Mouse (Mus musculus) limb, embryonic 11.5 days (tissue): Measurements from ENCODE around the gene Prkce. TPM values are rescaled to one million over a fixed set of nuclear protein-coding genes. Genes with fewer than 3 reads are reported as not detected.

Experiments used
- ATAC-seq: fragments of 200-750 bp; cut with Nextera tagmentation; 2 replicates; pipeline ENCODE4 v1.8.0; 2017; ENCODE audit warnings: low read depth; ENCODE audit not compliant: insufficient number of reproducible peaks, low FRiP score, low TSS enrichment
- DNase-seq: peaks from one replicate; pipeline ENCODE4 v3.0.0-alpha.2; 2015; ENCODE audit warnings: low spot score
- H3K27ac ChIP-seq: fragments of 300-500 bp; sonication (generic); replicated peaks from 2 replicates; pipeline ENCODE4 v1.5.1; 2014; ENCODE audit warnings: low read depth, mild to moderate bottlenecking, low read length
- H3K27me3 ChIP-seq: fragments of 300-500 bp; sonication (generic); 2 replicates; pipeline ENCODE4 v1.6.1; 2014; ENCODE audit warnings: mild to moderate bottlenecking, low read length, mixed read lengths; ENCODE audit not compliant: control insufficient read depth, insufficient read depth
- H3K36me3 ChIP-seq: fragments of 300-500 bp; sonication (generic); 2 replicates; pipeline ENCODE4 v1.6.1; 2014; ENCODE audit warnings: mild to moderate bottlenecking, low read length, moderate library complexity, mixed read lengths; ENCODE audit not compliant: control insufficient read depth, insufficient read depth
- H3K4me1 ChIP-seq: fragments of 300-500 bp; sonication (generic); 2 replicates; pipeline ENCODE4 v1.6.1; 2014; ENCODE audit warnings: low read length, mixed read lengths; ENCODE audit not compliant: control insufficient read depth, insufficient read depth
- H3K4me2 ChIP-seq: fragments of 300-500 bp; sonication (generic); 2 replicates; pipeline ENCODE4 v1.6.1; 2014; ENCODE audit warnings: low read depth, mild to moderate bottlenecking, moderate library complexity; ENCODE audit not compliant: severe bottlenecking
- H3K4me3 ChIP-seq: fragments of 300-500 bp; sonication (generic); 2 replicates; pipeline ENCODE4 v1.5.1; 2014; ENCODE audit warnings: low read depth, low read length
- H3K9ac ChIP-seq: fragments of 300-500 bp; sonication (generic); 2 replicates; pipeline ENCODE4 v1.6.1; 2014; ENCODE audit warnings: mild to moderate bottlenecking, low read length
- H3K9me3 ChIP-seq: fragments of 300-500 bp; sonication (generic); 2 replicates; pipeline ENCODE4 v1.6.1; 2016; ENCODE audit warnings: low read length; ENCODE audit not compliant: control insufficient read depth
- WGBS: fragments of 180-500 bp; shearing (Covaris S2); extraction: QIAGEN DNeasy Blood & Tissue Kit; methylation state at CpG from one replicate; pipeline ENCODE4 v1.1.7; 2014; 5-methylcytosine and 5-hydroxymethylcytosine counted together
- polyA plus RNA-seq: library from polyadenylated mRNA; unstranded; fragments of >200 nt; fragmentation: Nextera tagmentation; extraction: Ambion mirVana; gene quantifications from 2 replicates; pipeline ENCODE4 v1.2.1, GENCODE M21; 2014

Prkce gene
- polyA plus RNA-seq, 1 experiment from 2014 or later: 5.1 TPM

DNA sequence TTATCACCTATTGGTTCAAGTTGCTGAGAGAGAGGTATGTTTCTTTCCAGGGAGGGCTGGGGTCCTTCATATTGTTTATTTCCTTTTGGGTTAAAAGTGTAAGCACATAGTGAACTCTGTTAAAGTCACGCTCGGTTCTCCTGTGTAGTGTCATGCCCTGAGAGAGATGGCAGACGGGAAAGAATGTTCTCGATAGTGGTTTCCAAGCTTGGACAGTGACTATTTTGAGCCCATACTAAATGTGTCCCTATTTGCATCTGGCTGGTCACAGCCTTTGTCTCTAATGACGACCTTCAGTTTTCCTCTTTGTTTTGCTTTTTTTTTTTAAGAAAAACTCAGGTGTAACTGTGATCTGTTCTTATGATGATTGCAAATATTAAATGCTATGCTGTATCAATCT, 488.8 kb downstream of the Prkce start:
- DNase-seq (no peak), ATAC-seq (no peak)
- Histone ChIP-seq H3K4me2 (no peak overlapping the region), H3K27ac (no peak overlapping the region), H3K4me1 (no peaks in the 10 kb centered on the region), H3K27me3 (no peaks in the 10 kb centered on the region), H3K36me3 (no peaks in the 10 kb centered on the region), H3K4me3 (no peak overlapping the region), H3K9me3 (no peaks in the 10 kb centered on the region), H3K9ac (no peak overlapping the region)
- 88% methylated on average over 5 of the region's 5 CpGs for WGBS

- no peak overlapping the region for H3K9ac ChIP-seq
- H3K27ac ChIP-seq: no peak overlapping the region
- H3K27me3 ChIP-seq: no peaks in the 10 kb centered on the region
- 44% methylated on average over 1 of the region's 1 CpGs for WGBS
- no peak for ATAC-seq
- no peaks in the 10 kb centered on the region for H3K36me3 ChIP-seq
- H3K4me1 ChIP-seq: no peaks in the 10 kb centered on the region
- DNase-seq: no peak
- H3K9me3 ChIP-seq: no peaks in the 10 kb centered on the region
- H3K4me2 ChIP-seq: no peak overlapping the region
- H3K4me3 ChIP-seq: no peak overlapping the region
Observed at GRCm38 (mm10) chr17:86662301-86662700, 494.7 kb downstream of the Prkce start.

DNA sequence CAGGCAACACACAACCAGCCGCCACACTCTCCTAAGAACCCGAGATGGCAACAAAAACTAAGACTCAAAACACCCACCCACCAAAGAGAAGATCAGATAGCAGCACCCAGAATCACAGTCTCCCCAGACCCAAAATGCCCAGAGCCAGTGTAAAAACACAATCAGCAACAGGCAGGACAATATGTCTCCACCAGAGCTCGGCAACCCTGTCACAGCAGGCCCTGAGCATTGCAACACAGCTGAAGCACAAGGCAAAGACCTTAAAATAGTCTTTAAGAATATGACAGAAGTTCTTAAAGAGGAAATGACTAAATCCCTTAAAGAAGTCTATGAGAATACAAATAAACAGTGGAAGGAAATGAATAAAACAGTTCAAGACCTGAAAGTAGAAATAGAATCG, 495.9 kb downstream of the Prkce start:
- Histone ChIP-seq H3K4me2 (no peak overlapping the region), H3K4me1 (no peaks in the 10 kb centered on the region), H3K27ac (no peak overlapping the region), H3K9ac (no peak overlapping the region), H3K4me3 (no peak overlapping the region), H3K9me3 (no peaks in the 10 kb centered on the region), H3K36me3 (no peaks in the 10 kb centered on the region), H3K27me3 (no peaks in the 10 kb centered on the region)
- WGBS: 77% methylated on average over 4 of the region's 4 CpGs
- no peak for ATAC-seq
- DNase-seq: no peak

DNA sequence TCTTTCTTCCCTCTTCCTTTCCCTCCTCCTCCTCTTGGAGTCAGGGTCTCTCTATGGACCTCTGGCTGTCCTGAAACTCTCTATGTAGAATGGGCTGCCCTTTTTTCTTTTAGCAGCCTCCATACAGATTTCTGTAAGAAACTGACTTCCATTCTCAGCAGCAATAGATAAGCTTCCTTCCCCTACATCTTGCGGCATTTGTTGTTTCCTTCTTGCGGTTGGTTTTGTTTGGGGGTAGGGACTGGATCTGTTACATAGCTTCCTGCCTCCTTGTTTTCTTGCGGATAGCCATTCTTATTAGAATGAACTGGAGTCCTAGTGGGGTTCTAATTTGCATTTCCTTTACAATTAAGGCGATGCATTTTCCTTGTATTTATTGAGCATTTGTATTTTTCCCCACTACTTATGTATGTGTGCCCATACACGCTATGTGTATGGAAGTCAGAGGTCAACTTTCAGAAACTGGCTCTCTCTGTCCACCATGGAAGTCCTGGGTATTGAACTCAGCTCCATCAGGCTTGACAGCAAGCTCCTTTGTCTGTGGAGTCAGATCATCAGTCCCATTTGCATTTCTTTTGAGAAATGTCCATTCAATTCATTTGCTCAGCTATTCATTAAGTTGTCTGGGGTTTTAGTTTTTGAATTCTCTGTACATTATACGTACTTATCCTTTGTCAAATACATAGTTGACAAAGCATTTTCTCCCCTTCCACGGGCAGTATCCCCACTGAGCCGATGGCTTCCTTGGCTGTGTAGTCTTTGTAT, 500.4 kb downstream of the Prkce start:
- Histone ChIP-seq H3K27me3 (no peaks in the 10 kb centered on the region), H3K4me1 (no peaks in the 10 kb centered on the region), H3K4me2 (no peak overlapping the region), H3K9ac (no peak overlapping the region), H3K4me3 (no peak overlapping the region), H3K9me3 (no peaks in the 10 kb centered on the region), H3K36me3 (no peaks in the 10 kb centered on the region), H3K27ac (no peak overlapping the region)
- ATAC-seq: no peak
- 87% methylated on average over 8 of the region's 8 CpGs for WGBS
- DNase-seq: no peak

DNA sequence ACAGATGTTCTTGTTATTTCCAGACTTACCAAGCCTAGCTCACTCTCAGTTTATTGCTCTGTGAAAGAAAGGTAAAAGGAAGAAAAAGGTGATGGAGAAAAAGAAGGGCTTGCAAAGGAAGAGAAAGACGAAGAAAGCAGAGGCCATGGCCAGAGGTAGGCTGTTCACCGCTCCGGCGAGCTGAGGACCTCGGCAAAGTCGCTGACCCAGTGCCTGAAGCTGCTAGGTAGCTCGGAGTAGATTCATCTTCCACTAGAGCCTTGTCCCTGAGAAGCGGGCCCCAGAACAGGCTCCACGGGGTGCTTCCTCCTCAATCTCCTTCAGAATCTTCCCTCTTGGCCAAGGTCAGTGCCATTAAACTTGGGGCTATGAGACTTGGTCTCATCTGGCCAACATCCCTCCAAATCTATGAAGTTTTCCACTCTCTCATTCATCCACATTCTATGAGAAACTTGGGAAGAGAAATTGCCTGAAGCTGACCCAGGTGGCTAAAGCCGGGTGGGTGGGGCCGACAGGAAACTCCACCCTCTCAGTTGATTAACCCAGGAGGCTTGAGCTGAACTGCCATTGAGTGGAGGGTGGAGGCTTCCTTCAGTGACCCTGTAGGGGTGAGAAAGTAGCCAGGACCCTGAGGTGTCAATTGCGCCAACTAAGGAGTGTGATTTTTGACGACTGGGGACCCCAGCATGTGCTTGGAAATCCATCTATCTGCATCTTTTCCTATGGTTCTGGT, 502.2 kb downstream of the Prkce start:
- Histone ChIP-seq H3K4me2 (no peak overlapping the region), H3K27me3 (no peaks in the 10 kb centered on the region), H3K9ac (no peak overlapping the region), H3K4me3 (no peak overlapping the region), H3K36me3 (no peaks in the 10 kb centered on the region), H3K4me1 (no peaks in the 10 kb centered on the region), H3K9me3 (no peaks in the 10 kb centered on the region), H3K27ac (no peak overlapping the region)
- 78% methylated on average over 13 of the region's 13 CpGs for WGBS
- ATAC-seq: no peak
- no peak for DNase-seq

GRCm38 (mm10) chr17:86670731-86671130, 503.1 kb downstream of the Prkce start:
- WGBS: 56% methylated on average over 7 of the region's 7 CpGs
- no peaks in the 10 kb centered on the region for H3K4me1 ChIP-seq
- no peaks in the 10 kb centered on the region for H3K9me3 ChIP-seq
- no peak for DNase-seq
- H3K4me2 ChIP-seq: no peak overlapping the region
- no peak overlapping the region for H3K4me3 ChIP-seq
- H3K27me3 ChIP-seq: no peaks in the 10 kb centered on the region
- no peak overlapping the region for H3K9ac ChIP-seq
- no peak overlapping the region for H3K27ac ChIP-seq
- no peaks in the 10 kb centered on the region for H3K36me3 ChIP-seq
- ATAC-seq: no peak

DNA sequence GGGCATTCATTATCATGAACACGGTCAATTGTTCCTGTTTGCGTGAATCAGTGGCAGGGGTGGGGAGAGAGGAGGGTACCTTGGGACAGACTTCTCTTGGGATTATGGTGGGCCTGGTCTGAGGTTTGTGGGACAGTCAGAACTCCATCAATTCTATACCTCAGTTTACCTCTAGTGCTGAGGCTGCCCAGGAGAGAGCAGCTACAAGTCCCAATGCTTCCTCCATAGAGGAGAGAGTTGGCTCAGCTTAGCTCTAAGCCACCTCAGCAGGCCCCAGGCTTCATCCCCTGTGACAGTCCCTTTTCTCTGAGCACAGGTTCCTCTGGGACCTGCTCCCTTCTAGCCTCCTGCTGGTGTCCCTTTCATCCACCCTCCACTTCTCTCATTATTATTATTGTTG, 507.4 kb downstream of the Prkce start:
- no peak for DNase-seq
- no peak for ATAC-seq
- Histone ChIP-seq H3K4me3 (no peak overlapping the region), H3K9me3 (no peaks in the 10 kb centered on the region), H3K27me3 (no peaks in the 10 kb centered on the region), H3K4me2 (no peak overlapping the region), H3K4me1 (no peaks in the 10 kb centered on the region), H3K9ac (no peak overlapping the region), H3K36me3 (no peaks in the 10 kb centered on the region), H3K27ac (no peak overlapping the region)
- 74% methylated on average over 2 of the region's 2 CpGs for WGBS

GRCm38 (mm10) chr17:86676336-86676735, 508.8 kb downstream of the Prkce start:
- Histone ChIP-seq H3K9ac (no peak overlapping the region), H3K27me3 (no peaks in the 10 kb centered on the region), H3K27ac (no peak overlapping the region), H3K4me3 (no peak overlapping the region), H3K36me3 (no peaks in the 10 kb centered on the region), H3K4me1 (no peaks in the 10 kb centered on the region), H3K9me3 (no peaks in the 10 kb centered on the region), H3K4me2 (no peak overlapping the region)
- ATAC-seq (no peak), DNase-seq (no peak)
- WGBS: 77% methylated on average over 5 of the region's 5 CpGs
